Mouse (Mus musculus): ENCODE data around the gene Cir1.

- TF ChIP-seq POLR2A (IDR thresholded peaks at IDR 0.05; ENCODE audit: control insufficient read depth, low read depth, low read length): no peak
- TF ChIP-seq CTCF (IDR thresholded peaks at IDR 0.05; ENCODE audit: control insufficient read depth, insufficient read depth, insufficient replicate concordance, low read depth, low read length): peak; percentile 80; the same call in 1 of the 2 replicates
These were observed 34.2 kb downstream of the Cir1 start for GRCm38 (mm10) chr2:73278131-73278854.

All from testis, adult 2 months (tissue).